In the genomic region with DNA sequence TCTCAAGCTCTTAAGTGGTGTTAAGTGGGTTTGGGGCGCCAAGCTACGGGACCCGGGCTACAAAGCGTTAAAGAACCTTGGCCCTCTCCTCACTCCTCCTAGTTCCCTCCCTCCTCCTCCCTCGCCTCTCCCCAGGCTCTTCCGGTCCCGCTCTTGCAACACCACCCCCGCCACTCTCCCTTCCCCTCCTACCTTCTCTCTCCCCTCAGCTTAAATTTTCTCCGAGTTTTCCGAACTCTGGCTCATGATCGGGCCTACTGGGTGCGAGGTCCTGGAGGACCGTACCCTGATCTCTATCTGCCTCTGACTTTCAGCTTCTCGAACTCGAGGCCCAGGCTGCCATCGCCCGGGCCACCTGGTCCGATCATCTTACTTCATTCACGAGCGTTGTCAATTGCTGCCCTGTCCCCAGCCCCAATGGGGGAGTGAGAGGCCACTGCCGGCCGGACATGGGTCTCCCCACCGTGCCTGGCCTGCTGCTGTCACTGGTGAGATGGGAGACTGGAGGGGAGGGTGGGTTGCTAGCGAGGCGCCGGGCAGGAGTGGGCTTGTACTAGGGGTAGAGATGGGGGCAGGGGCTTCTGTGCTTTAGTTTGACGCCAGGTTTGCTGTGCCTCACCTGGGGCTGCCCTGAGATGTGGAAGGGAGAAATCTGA, we compare ENCODE assay signal across 8 mouse cellular contexts. TPM values are rescaled to one million over a fixed set of nuclear protein-coding genes. Genes with fewer than 3 reads are reported as not detected.
DNase-seq lines count a peak whose midpoint lies in the region; ATAC-seq and TF ChIP-seq lines count a peak whose summit lies in the region.

No protein-coding gene starts in this region.

- no peak for TF ChIP-seq CTCF in left cerebral cortex, adult 2 months (IDR thresholded peaks at IDR 0.05)
- no peak for TF ChIP-seq CTCF in liver, postnatal 0 days (IDR thresholded peaks at IDR 0.05; ENCODE audit: low read depth)

- no peaks in the 10 kb centered on the region for H3K36me3 ChIP-seq in intestine, embryonic 15.5 days
- no peaks in the 10 kb centered on the region; the same call in 1 of the 2 replicates for H3K36me3 ChIP-seq in liver, postnatal 0 days (replicated peaks; ENCODE audit: insufficient read depth, low read length)
- H3K36me3 ChIP-seq in neural tube, embryonic 12.5 days, result no peaks in the 10 kb centered on the region

- H3K27me3 ChIP-seq in intestine, embryonic 15.5 days (replicated peaks), result no peaks in the 10 kb centered on the region
- no peaks in the 10 kb centered on the region for H3K27me3 ChIP-seq in liver, postnatal 0 days (ENCODE audit: insufficient read depth, low read length)
- H3K27me3 ChIP-seq in neural tube, embryonic 12.5 days (replicated peaks), result peaks cover 10% of the 10 kb centered on the region

- peaks cover 56% of the 10 kb centered on the region for H3K4me1 ChIP-seq in intestine, embryonic 15.5 days (replicated peaks)
- peaks cover 56% of the 10 kb centered on the region for H3K4me1 ChIP-seq in liver, postnatal 0 days (ENCODE audit: insufficient read depth)
- peaks cover 27% of the 10 kb centered on the region for H3K4me1 ChIP-seq in neural tube, embryonic 12.5 days

- H3K4me3 ChIP-seq in left cerebral cortex, adult 2 months, result peak overlapping the region; percentile 48
- H3K4me3 ChIP-seq in intestine, embryonic 15.5 days (replicated peaks), result peak overlapping the region; percentile 69
- peak overlapping the region; percentile 67 for H3K4me3 ChIP-seq in liver, postnatal 0 days (ENCODE audit: low read depth, low read length)
- H3K4me3 ChIP-seq in neural tube, embryonic 12.5 days, result peak overlapping the region; percentile 47

- peak in 1 of 2 experiments; percentile 22 for DNase-seq in left cerebral cortex, adult 2 months (ENCODE audit: extremely low spot score in 1 of 2, low spot score in 2 of 2)
- no peak for DNase-seq in left cerebral cortex, adult 8-10 months (ENCODE audit: low spot score in 2 of 2)
- DNase-seq in c-Kit-positive CD71-positive TER-119-positive erythroid progenitor cells, embryonic 14.5 days (ENCODE audit: low spot score), result peak; percentile 12
- peak; percentile 99 for DNase-seq in heart, adult 11 months
- peak; percentile 77 for DNase-seq in liver, postnatal 0 days
- no peak for DNase-seq in cerebellum, adult 9-11 months

- H3K4me2 ChIP-seq in intestine, embryonic 15.5 days (replicated peaks), result peak overlapping the region; percentile 88
- H3K4me2 ChIP-seq in liver, postnatal 0 days (ENCODE audit: low read depth, low read length), result peak overlapping the region; percentile 88
- H3K4me2 ChIP-seq in neural tube, embryonic 12.5 days (replicated peaks), result peak overlapping the region; percentile 79

- intact Hi-C loops in left cerebral cortex, adult 2 months (cut with DNase I), result loop anchor here (1.0 kb wide), 1 partner anchor 35 kb away; no protein-coding TSS in a partner anchor

- peak overlapping the region; percentile 73 for H3K27ac ChIP-seq in left cerebral cortex, adult 2 months
- peak overlapping the region; percentile 88 for H3K27ac ChIP-seq in intestine, embryonic 15.5 days
- H3K27ac ChIP-seq in liver, postnatal 0 days (ENCODE audit: low read depth), result peak overlapping the region; percentile 97
- H3K27ac ChIP-seq in neural tube, embryonic 12.5 days, result peak overlapping the region; percentile 17; the same call in 1 of the 2 replicates

- WGBS in intestine, embryonic 15.5 days, result under 1% methylated on average over 27 of the region's 27 CpGs
- WGBS in liver, postnatal 0 days (ENCODE audit: insufficient replicate concordance), result under 1% methylated on average over 26 of the region's 27 CpGs
- under 1% methylated on average over 27 of the region's 27 CpGs for WGBS in neural tube, embryonic 12.5 days

- peak; percentile 80 for ATAC-seq in intestine, embryonic 15.5 days
- ATAC-seq in liver, postnatal 0 days, result peak; percentile 76
- ATAC-seq in neural tube, embryonic 12.5 days (ENCODE audit: low FRiP score, low read depth), result peak; percentile 64

- no peaks in the 10 kb centered on the region for H3K9me3 ChIP-seq in intestine, embryonic 15.5 days
- H3K9me3 ChIP-seq in liver, postnatal 0 days (ENCODE audit: low read length), result no peaks in the 10 kb centered on the region
- no peaks in the 10 kb centered on the region for H3K9me3 ChIP-seq in neural tube, embryonic 12.5 days

- TF ChIP-seq EP300 in liver, postnatal 0 days (IDR thresholded peaks at IDR 0.05; ENCODE audit: low read depth), result peak; percentile 28; the same call in 1 of the 2 replicates

- H3K9ac ChIP-seq in intestine, embryonic 15.5 days, result peak overlapping the region; percentile 76
- H3K9ac ChIP-seq in liver, postnatal 0 days (replicated peaks), result peak overlapping the region; percentile 92
- peak overlapping the region; percentile 65 for H3K9ac ChIP-seq in neural tube, embryonic 12.5 days

RNA-seq across cellular contexts. Expression of gene Tnfrsf1a, which starts 0.5 kb away (rescaled TPM):
- total RNA-seq in left cerebral cortex, adult 2 months (2021), result 10 to 100 TPM; 10.8 to 11.1 TPM
- 10 to 100 TPM; 12.8 to 23.2 (median 16.7) TPM for total RNA-seq in left cerebral cortex, adult 8-10 months (2022)
- 69.1 and 71.4 TPM in 2 replicates for polyA plus RNA-seq in intestine, embryonic 15.5 days (2015; fragmentation: Nextera tagmentation; extraction: Ambion mirVana)
- 40.5 and 41.1 TPM in 2 replicates for polyA plus RNA-seq in liver, postnatal 0 days (2015; fragmentation: Nextera tagmentation; extraction: Ambion mirVana)
- 22.7 and 23.3 TPM in 2 replicates for polyA plus RNA-seq in neural tube, embryonic 12.5 days (2016; fragmentation: Nextera tagmentation; extraction: Ambion mirVana)

RNA-seq across cellular contexts. Expression of gene Scnn1a, which starts 29.2 kb away (rescaled TPM):
- 1 to 10 TPM; 2.5 to 2.7 TPM for total RNA-seq in left cerebral cortex, adult 2 months (2021)
- 1 to 10 TPM; 2.6 to 3.7 (median 3.1) TPM for total RNA-seq in left cerebral cortex, adult 8-10 months (2022)
- 2.6 and 3.3 TPM in 2 replicates for polyA plus RNA-seq in intestine, embryonic 15.5 days (2015; fragmentation: Nextera tagmentation; extraction: Ambion mirVana)
- 0.76 and 1.1 TPM in 2 replicates for polyA plus RNA-seq in liver, postnatal 0 days (2015; fragmentation: Nextera tagmentation; extraction: Ambion mirVana)
- polyA plus RNA-seq in neural tube, embryonic 12.5 days (2016; fragmentation: Nextera tagmentation; extraction: Ambion mirVana), result 0.13 and 0.47 TPM in 2 replicates

RNA-seq across cellular contexts. Expression of gene Plekhg6, which starts 30.9 kb away (rescaled TPM):
- under 1 TPM; 0.30 to 0.34 TPM for total RNA-seq in left cerebral cortex, adult 2 months (2021)
- under 1 TPM; 0.28 to 0.71 (median 0.40) TPM for total RNA-seq in left cerebral cortex, adult 8-10 months (2022)
- polyA plus RNA-seq in intestine, embryonic 15.5 days (2015; fragmentation: Nextera tagmentation; extraction: Ambion mirVana), result 7.3 and 8.9 TPM in 2 replicates
- 1.1 and 1.2 TPM in 2 replicates for polyA plus RNA-seq in liver, postnatal 0 days (2015; fragmentation: Nextera tagmentation; extraction: Ambion mirVana)
- polyA plus RNA-seq in neural tube, embryonic 12.5 days (2016; fragmentation: Nextera tagmentation; extraction: Ambion mirVana), result 0.09 and 0.15 TPM in 2 replicates

RNA-seq across cellular contexts. Expression of gene Ltbr, which starts 36.0 kb away (rescaled TPM):
- 1 to 10 TPM; 7.9 to 9.1 TPM for total RNA-seq in left cerebral cortex, adult 2 months (2021)
- total RNA-seq in left cerebral cortex, adult 8-10 months (2022), result 10 to 100 TPM in 2 of 4 experiments, 1 to 10 TPM in 2; 7.7 to 11.9 (median 10.3) TPM
- 78.6 and 83.8 TPM in 2 replicates for polyA plus RNA-seq in intestine, embryonic 15.5 days (2015; fragmentation: Nextera tagmentation; extraction: Ambion mirVana)
- polyA plus RNA-seq in liver, postnatal 0 days (2015; fragmentation: Nextera tagmentation; extraction: Ambion mirVana), result 31.8 TPM in 2 replicates
- polyA plus RNA-seq in neural tube, embryonic 12.5 days (2016; fragmentation: Nextera tagmentation; extraction: Ambion mirVana), result 17.0 and 18.7 TPM in 2 replicates

Comparison
In these comparisons a context has a peak if more than half of its experiments do, and no peak if none do; other contexts are left out.
1. DNase-seq: peak in c-Kit-positive CD71-positive TER-119-positive erythroid progenitor cells, embryonic 14.5 days (single experiment), heart, adult 11 months (single experiment) and liver, postnatal 0 days (single experiment); none in left cerebral cortex, adult 8-10 months (0 of 2) and cerebellum, adult 9-11 months (single experiment).
2. H3K27ac ChIP-seq: peak in every context shown above with its lines; median percentile 97 in liver, postnatal 0 days; 88 in intestine, embryonic 15.5 days; 73 in left cerebral cortex, adult 2 months; 17 in neural tube, embryonic 12.5 days.
3. Peak in every context shown above with its lines, with median percentiles within 50 percentile points of each other: H3K4me3 ChIP-seq, ATAC-seq, H3K4me2 ChIP-seq and H3K9ac ChIP-seq.